Mouse (Mus musculus) kidney, adult 2 months (tissue): ENCODE results near the gene Zc3h10. TPM values are rescaled to one million over a fixed set of nuclear protein-coding genes. Genes with fewer than 3 reads are reported as not detected.

ENCODE experiments used
- DNase-seq: peaks from one replicate; pipeline ENCODE4 v3.0.0; 2021
- H3K27ac ChIP-seq: fragments of 200-500 bp; 2 replicates; pipeline ENCODE4 v1.5.1; 2012; ENCODE audit warnings: low read depth, low read length, control low read depth, inconsistent platforms; ENCODE audit not compliant: insufficient read depth
- H3K27me3 ChIP-seq: fragments of 200-500 bp; replicated peaks from 2 replicates; pipeline ENCODE4 v1.6.1; 2012; ENCODE audit warnings: mild to moderate bottlenecking, moderate library complexity, low read length, inconsistent platforms; ENCODE audit not compliant: control insufficient read depth, insufficient read depth
- H3K36me3 ChIP-seq: fragments of 200-500 bp; 2 replicates; pipeline ENCODE4 v1.6.1; 2012; ENCODE audit warnings: mild to moderate bottlenecking, moderate library complexity, low read length, inconsistent platforms; ENCODE audit not compliant: control insufficient read depth, insufficient read depth
- H3K4me1 ChIP-seq: fragments of 200-500 bp; 2 replicates; pipeline ENCODE4 v1.6.1; 2011; ENCODE audit warnings: low read length; ENCODE audit not compliant: control insufficient read depth, insufficient read depth
- H3K4me3 ChIP-seq: fragments of 200-500 bp; 2 replicates; pipeline ENCODE4 v1.5.1; 2011; ENCODE audit warnings: mild to moderate bottlenecking, low read depth, low read length, control low read depth; ENCODE audit not compliant: insufficient read depth
- CTCF ChIP-seq: fragments of 200-500 bp; conservative IDR thresholded peaks from 2 replicates; pipeline ENCODE4 v1.5.1; 2011; ENCODE audit warnings: low read depth, mild to moderate bottlenecking, control low read depth, low read length, moderate library complexity, mixed read lengths; ENCODE audit not compliant: insufficient read depth, insufficient read length
- POLR2A ChIP-seq: fragments of 200-500 bp; IDR thresholded peaks from one replicate; pipeline ENCODE4 v1.6.1; 2011; ENCODE audit warnings: low read depth, low read length, control low read depth
- WGBS: fragments of 180-500 bp; shearing (Covaris S2); methylation state at CpG from one replicate; pipeline ENCODE4 v1.1.7; 2018; 5-methylcytosine and 5-hydroxymethylcytosine counted together
- polyA plus RNA-seq: library from polyadenylated mRNA; depleted of rRNA; stranded (reverse); fragments of >200 nt; gene quantifications from 2 replicates; pipeline ENCODE4 v1.2.3, GENCODE M21; 2012

Gene Zc3h10
- polyA plus RNA-seq, 1 experiment: 10.0 TPM

DNA sequence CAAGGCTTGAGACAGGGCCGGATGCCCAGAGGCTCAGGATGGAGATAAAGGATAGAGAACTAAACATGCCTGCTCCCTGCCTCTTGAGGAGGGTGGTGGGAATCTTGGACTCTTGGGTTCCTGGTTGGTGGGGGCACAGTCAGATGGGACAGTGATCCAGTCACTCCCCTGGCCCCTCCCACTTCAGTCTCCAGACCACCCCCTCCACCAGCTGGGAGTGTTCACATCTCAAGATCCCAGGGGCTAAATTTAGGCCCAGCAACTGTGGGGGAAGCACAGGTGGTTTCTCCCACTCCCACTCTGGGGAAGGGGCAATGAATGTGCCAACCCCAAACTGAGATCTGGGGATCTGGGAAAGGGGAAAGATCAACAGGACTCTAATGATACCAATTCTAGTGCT is 40.6 kb upstream of the Zc3h10 start:
- TF ChIP-seq CTCF (no peak), POLR2A (no peak)
- Histone ChIP-seq H3K4me3 (peak overlapping the region; percentile 93), H3K36me3 (no peaks in the 10 kb centered on the region; the same call in 1 of the 2 replicates), H3K27me3 (no peaks in the 10 kb centered on the region), H3K27ac (peak overlapping the region; percentile 84), H3K4me1 (peaks cover 19% of the 10 kb centered on the region)
- peak; percentile 43 for DNase-seq
- WGBS: 48% methylated on average over 1 of the region's 1 CpGs

DNA sequence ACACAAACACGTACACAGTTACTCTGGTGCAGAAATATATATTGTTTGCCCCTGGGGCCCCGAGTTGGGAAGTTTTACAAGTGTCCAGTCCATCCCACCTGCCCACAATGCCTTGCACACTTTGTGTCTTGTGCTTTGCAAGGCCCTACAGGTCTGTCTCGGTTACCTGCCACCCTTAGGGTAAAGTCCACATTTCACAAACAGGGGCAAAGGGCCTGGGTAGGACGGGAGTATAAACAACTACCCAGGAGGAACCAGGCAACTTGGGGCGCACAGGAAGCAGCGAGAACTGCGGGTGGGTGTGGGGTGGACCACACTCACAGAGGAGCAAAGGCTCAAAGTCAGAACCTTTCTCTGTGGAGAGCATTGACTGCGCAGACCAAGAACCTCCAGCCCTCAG is 40.1 kb upstream of the Zc3h10 start:
- Histone ChIP-seq H3K4me1 (peaks cover 19% of the 10 kb centered on the region), H3K27me3 (no peaks in the 10 kb centered on the region), H3K4me3 (peak overlapping the region; percentile 93), H3K27ac (peak overlapping the region; percentile 84), H3K36me3 (no peaks in the 10 kb centered on the region; the same call in 1 of the 2 replicates)
- peak; percentile 92 for DNase-seq
- TF ChIP-seq CTCF: 0 out of 2 replicates have a peak, but pooled peaks have one; percentile 16
- TF ChIP-seq POLR2A: no peak
- WGBS: 35% methylated on average over 8 of the region's 8 CpGs

DNA sequence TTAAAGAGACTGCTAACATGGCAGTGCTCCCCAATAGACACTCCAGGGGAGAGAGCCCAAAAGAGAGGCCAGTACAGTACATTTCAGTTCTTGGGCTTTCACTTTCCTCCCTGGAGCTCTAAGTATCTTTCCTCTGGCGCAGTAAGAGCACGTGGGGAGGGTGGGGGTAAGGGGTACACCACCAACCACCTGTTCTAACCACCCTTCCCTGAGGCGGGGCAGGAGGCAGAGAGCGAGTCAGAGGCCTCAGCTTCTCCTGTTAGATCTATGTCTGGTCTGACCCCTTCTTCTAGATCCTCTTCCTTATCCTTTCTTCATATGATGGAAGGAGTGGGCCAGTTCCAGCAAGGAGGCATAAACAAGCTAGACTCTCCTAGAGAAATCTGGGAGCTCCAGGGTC is 39.5 kb upstream of the Zc3h10 start:
- no peaks in the 10 kb centered on the region; the same call in 1 of the 2 replicates for H3K36me3 ChIP-seq
- peak overlapping the region; percentile 6; the same call in 1 of the 2 replicates for H3K4me3 ChIP-seq
- TF ChIP-seq POLR2A (no peak), CTCF (no peak)
- H3K4me1 ChIP-seq: peaks cover 19% of the 10 kb centered on the region
- 44% methylated on average over 4 of the region's 4 CpGs for WGBS
- DNase-seq: no peak
- H3K27ac ChIP-seq: peak overlapping the region; percentile 27; the same call in 1 of the 2 replicates
- no peaks in the 10 kb centered on the region for H3K27me3 ChIP-seq

DNA sequence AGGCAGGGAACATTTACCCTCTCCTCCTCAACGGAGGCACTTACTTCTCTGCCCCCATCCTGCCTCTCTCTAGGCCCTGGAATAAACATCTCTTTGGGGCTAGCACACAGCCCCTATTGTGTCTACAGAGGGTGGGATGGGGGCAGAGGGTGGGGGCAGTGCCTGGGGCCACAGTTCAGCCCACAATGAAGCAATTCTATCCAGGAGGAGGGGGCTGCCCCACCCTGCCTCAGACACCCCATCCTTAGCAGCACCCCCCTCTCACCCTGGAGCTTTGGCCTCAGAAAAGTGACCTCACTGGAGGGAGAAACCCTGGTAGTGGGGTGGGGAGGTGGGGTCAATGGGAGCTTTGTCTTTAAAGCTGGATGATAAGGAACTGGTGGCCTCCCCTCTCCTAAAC is 39.0 kb upstream of the Zc3h10 start:
- H3K27me3 ChIP-seq: no peaks in the 10 kb centered on the region
- no peak overlapping the region for H3K27ac ChIP-seq
- DNase-seq: no peak
- H3K36me3 ChIP-seq: peaks cover 2% of the 10 kb centered on the region; the same call in 1 of the 2 replicates
- whole genome bisulfite sequencing: 5% methylated on average over 1 of the region's 1 CpGs
- TF ChIP-seq CTCF (no peak), POLR2A (no peak)
- H3K4me1 ChIP-seq: peaks cover 19% of the 10 kb centered on the region
- no peak overlapping the region for H3K4me3 ChIP-seq

DNA sequence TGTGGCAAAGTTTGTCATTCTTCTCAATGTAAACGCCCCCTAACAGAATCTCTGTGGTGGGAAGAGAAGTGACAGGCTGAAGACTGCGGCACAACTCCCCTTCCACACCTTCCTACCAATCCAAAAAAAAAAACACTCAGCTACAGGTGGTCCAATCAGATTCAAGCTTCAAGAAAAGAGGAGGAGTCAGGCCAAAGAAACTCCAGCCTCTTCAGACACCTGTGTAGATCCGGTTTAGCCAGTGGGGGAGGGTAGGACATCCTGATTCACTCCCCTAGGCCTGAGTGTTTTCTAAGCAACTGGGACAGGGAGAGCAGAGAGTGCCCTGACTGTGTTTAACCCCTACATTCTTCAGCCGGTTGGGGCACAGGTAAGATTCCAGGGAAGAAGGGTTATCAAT is 36.8 kb upstream of the Zc3h10 start:
- 9% methylated on average over 4 of the region's 4 CpGs for WGBS
- DNase-seq: peak; percentile 83
- TF ChIP-seq POLR2A (no peak), CTCF (no peak)
- H3K36me3 ChIP-seq: peaks cover 3% of the 10 kb centered on the region; the same call in 1 of the 2 replicates
- peak overlapping the region; percentile 77 for H3K27ac ChIP-seq
- peaks cover 19% of the 10 kb centered on the region for H3K4me1 ChIP-seq
- no peaks in the 10 kb centered on the region for H3K27me3 ChIP-seq
- peak overlapping the region; percentile 8; the same call in 1 of the 2 replicates for H3K4me3 ChIP-seq

DNA sequence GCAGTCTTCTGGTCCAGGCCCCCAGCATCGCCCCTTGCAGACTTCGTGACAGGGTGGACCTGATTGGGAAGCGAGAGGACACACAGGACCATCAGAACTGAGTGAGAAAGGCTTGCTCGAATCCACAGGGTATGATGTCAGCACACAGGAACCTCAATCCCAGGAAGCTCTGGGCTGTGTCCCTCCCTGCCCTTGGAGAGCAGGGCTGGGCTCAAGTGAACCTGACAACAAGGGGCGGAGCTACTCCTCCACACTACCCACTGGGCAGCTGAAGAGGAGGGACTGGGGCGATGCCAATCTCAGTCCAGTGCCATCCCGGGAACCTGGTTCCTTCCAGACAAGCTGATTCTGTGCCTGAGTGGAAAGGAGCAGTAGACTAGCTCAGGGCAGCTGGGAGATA is 36.1 kb upstream of the Zc3h10 start:
- Histone ChIP-seq H3K27ac (peak overlapping the region; percentile 77), H3K4me1 (peaks cover 19% of the 10 kb centered on the region), H3K36me3 (peaks cover 4% of the 10 kb centered on the region; the same call in 1 of the 2 replicates), H3K4me3 (peak overlapping the region; percentile 8; the same call in 1 of the 2 replicates), H3K27me3 (no peaks in the 10 kb centered on the region)
- peak; percentile 95 for DNase-seq
- no peak for TF ChIP-seq POLR2A
- TF ChIP-seq CTCF: no peak
- WGBS: 16% methylated on average over 7 of the region's 7 CpGs

DNA sequence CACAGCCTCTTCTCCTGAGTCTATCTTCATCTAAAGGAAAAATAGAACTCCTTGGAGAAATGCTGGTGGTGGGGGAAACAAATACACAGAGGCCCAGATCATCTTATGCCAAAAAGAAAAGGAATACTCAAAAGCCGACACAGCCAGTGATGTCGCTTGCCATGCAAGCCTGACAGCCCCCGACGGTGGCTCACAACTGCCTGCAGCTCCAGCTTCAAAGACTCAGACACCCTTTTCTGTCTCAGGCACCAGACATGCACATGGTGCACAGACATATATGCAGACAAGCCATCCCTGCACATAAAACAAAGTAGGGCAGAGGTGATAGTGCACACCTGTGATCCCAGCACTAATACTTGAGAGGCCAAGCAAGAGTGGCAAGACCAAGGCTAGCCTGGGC is 32.2 kb upstream of the Zc3h10 start:
- no peak for DNase-seq
- H3K27me3 ChIP-seq: no peaks in the 10 kb centered on the region
- no peak overlapping the region for H3K4me3 ChIP-seq
- H3K27ac ChIP-seq: no peak overlapping the region
- H3K4me1 ChIP-seq: peaks cover 10% of the 10 kb centered on the region
- TF ChIP-seq CTCF (no peak), POLR2A (no peak)
- H3K36me3 ChIP-seq: peaks cover 8% of the 10 kb centered on the region
- WGBS: 85% methylated on average over 4 of the region's 4 CpGs
